Mouse (Mus musculus) erythroblast, embryonic 14.5 days (primary cell): Measurements from ENCODE around the gene Slc7a5.

Experiments used
- GATA1 ChIP-seq: IDR thresholded peaks from 2 replicates; pipeline ENCODE4 v1.6.1; 2012; ENCODE audit warnings: low read length, inconsistent platforms, mixed read lengths
- TAL1 ChIP-seq: IDR thresholded peaks from 3 replicates; pipeline ENCODE4 v1.6.1; 2012; ENCODE audit warnings: low read length, inconsistent platforms, mixed read lengths

GRCm38 (mm10) chr8:121895910-121896309 lies 11.6 kb downstream of the Slc7a5 start:
- TF ChIP-seq GATA1 (no peak), TAL1 (no peak)
